Mouse (Mus musculus): ENCODE results near the gene Gpr61. TPM values are rescaled to one million over a fixed set of nuclear protein-coding genes. Genes with fewer than 3 reads are reported as not detected.

Gene Gpr61
- polyA plus RNA-seq, 1 experiment from 2014 or later, result 4.3 TPM

DNA sequence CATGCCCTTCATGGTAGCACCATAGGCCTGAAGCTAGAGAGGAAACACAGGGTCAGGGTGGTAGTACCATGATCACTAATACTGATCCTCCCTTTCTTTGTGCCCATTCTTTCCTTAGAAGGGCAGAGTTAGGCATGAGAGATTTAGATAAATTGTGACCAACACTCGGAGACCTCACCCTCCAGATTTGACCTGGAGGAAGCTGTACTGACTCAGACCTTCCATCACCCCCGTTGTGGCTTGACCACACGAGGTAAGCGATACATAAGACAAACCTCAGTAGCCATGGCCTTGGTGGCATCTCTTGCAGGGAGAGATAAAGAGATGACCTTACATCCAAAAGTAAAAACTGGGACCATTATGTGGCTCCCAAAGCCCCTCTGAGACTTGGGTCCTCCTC lies 40.6 kb upstream of the Gpr61 start:
- H3K36me3 ChIP-seq (ENCODE audit: control insufficient read depth, insufficient read depth), result peaks cover 7% of the 10 kb centered on the region
- H3K9me3 ChIP-seq (ENCODE audit: control insufficient read depth, low read length), result no peaks in the 10 kb centered on the region
- no peak for ATAC-seq
- peaks cover 32% of the 10 kb centered on the region for H3K4me1 ChIP-seq (replicated peaks; ENCODE audit: control insufficient read depth, insufficient read depth, low read length)
- H3K4me2 ChIP-seq (ENCODE audit: low read length), result no peak overlapping the region
- H3K9ac ChIP-seq (replicated peaks; ENCODE audit: low read depth, low read length), result no peak overlapping the region
- H3K4me3 ChIP-seq (replicated peaks; ENCODE audit: low read length), result no peak overlapping the region
- H3K27me3 ChIP-seq (replicated peaks; ENCODE audit: control insufficient read depth, insufficient read depth, low read length), result no peaks in the 10 kb centered on the region
- no peak overlapping the region for H3K27ac ChIP-seq (ENCODE audit: low read length)
- WGBS, result 86% methylated on average over 4 of the region's 4 CpGs

GRCm38 (mm10) chr3:108193686-108194085 lies 39.0 kb upstream of the Gpr61 start:
- Histone ChIP-seq H3K4me1 (replicated peaks; ENCODE audit: control insufficient read depth, insufficient read depth, low read length) (peaks cover 31% of the 10 kb centered on the region), H3K4me2 (ENCODE audit: low read length) (no peak overlapping the region), H3K4me3 (replicated peaks; ENCODE audit: low read length) (no peak overlapping the region), H3K9me3 (ENCODE audit: control insufficient read depth, low read length) (no peaks in the 10 kb centered on the region), H3K27ac (ENCODE audit: low read length) (no peak overlapping the region), H3K9ac (replicated peaks; ENCODE audit: low read depth, low read length) (no peak overlapping the region), H3K36me3 (ENCODE audit: control insufficient read depth, insufficient read depth) (peaks cover 3% of the 10 kb centered on the region; the same call in 1 of the 2 replicates), H3K27me3 (replicated peaks; ENCODE audit: control insufficient read depth, insufficient read depth, low read length) (no peaks in the 10 kb centered on the region)
- ATAC-seq, result no peak
- 79% methylated on average over 4 of the region's 4 CpGs for WGBS

- no peak overlapping the region for H3K9ac ChIP-seq (replicated peaks; ENCODE audit: low read depth, low read length)
- 65% methylated on average over 5 of the region's 5 CpGs for WGBS
- H3K27me3 ChIP-seq (replicated peaks; ENCODE audit: control insufficient read depth, insufficient read depth, low read length), result no peaks in the 10 kb centered on the region
Observed at GRCm38 (mm10) chr3:108189897-108190296, 35.2 kb upstream of the Gpr61 start.

DNA sequence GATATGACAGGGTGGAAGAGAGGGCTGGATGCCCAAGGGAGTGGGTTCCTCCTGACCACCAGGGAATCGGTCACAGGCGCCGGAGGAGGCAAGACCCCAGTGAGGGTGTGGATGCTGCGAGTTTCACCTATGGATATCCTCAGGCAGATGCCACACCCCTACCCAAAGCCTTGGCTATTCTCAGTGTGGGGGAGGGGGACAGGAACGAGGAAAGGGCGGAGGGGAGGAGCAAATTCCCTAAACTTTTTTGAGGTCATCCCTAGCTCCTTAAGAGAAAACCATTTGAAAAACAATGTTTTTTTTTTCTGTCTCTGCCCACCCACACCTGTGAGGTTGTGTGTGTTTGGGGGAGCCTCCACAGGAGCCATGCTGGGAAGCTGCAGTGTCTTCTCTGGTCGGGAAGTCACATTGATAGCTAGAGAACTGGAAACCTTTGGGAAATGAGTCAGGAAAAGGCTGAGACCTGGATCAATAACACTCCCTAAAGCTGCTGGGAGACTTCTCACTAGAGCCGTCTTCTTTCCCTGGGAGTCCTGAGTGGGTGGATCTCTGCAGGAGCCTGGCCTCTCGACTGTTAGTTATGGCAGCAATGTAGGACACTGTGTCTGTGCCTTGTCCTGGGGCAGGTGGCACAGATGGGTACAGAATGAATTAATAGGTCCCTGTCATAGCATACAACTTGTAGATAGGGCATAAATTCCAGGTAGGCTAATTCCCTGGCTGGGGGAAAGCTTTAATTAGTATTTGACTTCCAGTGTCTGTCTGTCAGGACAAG lies 34.2 kb upstream of the Gpr61 start:
- no peak overlapping the region for H3K4me2 ChIP-seq (ENCODE audit: low read length)
- no peaks in the 10 kb centered on the region for H3K27me3 ChIP-seq (replicated peaks; ENCODE audit: control insufficient read depth, insufficient read depth, low read length)
- no peak overlapping the region for H3K9ac ChIP-seq (replicated peaks; ENCODE audit: low read depth, low read length)
- H3K36me3 ChIP-seq (ENCODE audit: control insufficient read depth, insufficient read depth), result no peaks in the 10 kb centered on the region
- peaks cover 28% of the 10 kb centered on the region for H3K4me1 ChIP-seq (replicated peaks; ENCODE audit: control insufficient read depth, insufficient read depth, low read length)
- WGBS, result 76% methylated on average over 9 of the region's 9 CpGs
- H3K4me3 ChIP-seq (replicated peaks; ENCODE audit: low read length), result no peak overlapping the region
- ATAC-seq, result no peak
- H3K9me3 ChIP-seq (ENCODE audit: control insufficient read depth, low read length), result no peaks in the 10 kb centered on the region
- H3K27ac ChIP-seq (ENCODE audit: low read length), result no peak overlapping the region

More at GRCm38 (mm10) chr3:108189897-108190296, 35.2 kb upstream of the Gpr61 start:
- Histone ChIP-seq H3K4me1 (replicated peaks; ENCODE audit: control insufficient read depth, insufficient read depth, low read length) (peaks cover 28% of the 10 kb centered on the region), H3K27ac (ENCODE audit: low read length) (no peak overlapping the region), H3K9me3 (ENCODE audit: control insufficient read depth, low read length) (no peaks in the 10 kb centered on the region), H3K36me3 (ENCODE audit: control insufficient read depth, insufficient read depth) (no peaks in the 10 kb centered on the region), H3K4me2 (ENCODE audit: low read length) (no peak overlapping the region), H3K4me3 (replicated peaks; ENCODE audit: low read length) (no peak overlapping the region)
- no peak for ATAC-seq

- ATAC-seq, result peak; percentile 8; the same call in 1 of the 2 replicates
- H3K36me3 ChIP-seq (ENCODE audit: control insufficient read depth, insufficient read depth), result no peaks in the 10 kb centered on the region
- no peaks in the 10 kb centered on the region for H3K9me3 ChIP-seq (ENCODE audit: control insufficient read depth, low read length)
- no peak overlapping the region for H3K27ac ChIP-seq (ENCODE audit: low read length)
- H3K4me1 ChIP-seq (replicated peaks; ENCODE audit: control insufficient read depth, insufficient read depth, low read length), result peaks cover 28% of the 10 kb centered on the region
- peak overlapping the region; percentile 80 for H3K4me2 ChIP-seq (ENCODE audit: low read length)
- peak overlapping the region; percentile 74 for H3K4me3 ChIP-seq (replicated peaks; ENCODE audit: low read length)
- H3K9ac ChIP-seq (replicated peaks; ENCODE audit: low read depth, low read length), result peak overlapping the region; percentile 81
- no peaks in the 10 kb centered on the region for H3K27me3 ChIP-seq (replicated peaks; ENCODE audit: control insufficient read depth, insufficient read depth, low read length)
- 59% methylated on average over 20 of the region's 20 CpGs for WGBS
Observed at GRCm38 (mm10) chr3:108187111-108187795, 32.6 kb upstream of the Gpr61 start.

- H3K27me3 ChIP-seq (replicated peaks; ENCODE audit: control insufficient read depth, insufficient read depth, low read length), result no peaks in the 10 kb centered on the region
- peak within 1 kb of the TSS; percentile 81 for H3K9ac ChIP-seq (replicated peaks; ENCODE audit: low read depth, low read length)
- WGBS, result 1% methylated on average over 60 of the region's 100 CpGs
- H3K27ac ChIP-seq (ENCODE audit: low read length), result no peak within 1 kb of the TSS
- peak within 1 kb of the TSS; percentile 74 for H3K4me3 ChIP-seq (replicated peaks; ENCODE audit: low read length)
- H3K4me1 ChIP-seq (replicated peaks; ENCODE audit: control insufficient read depth, insufficient read depth, low read length), result peaks cover 28% of the 10 kb centered on the region
- H3K9me3 ChIP-seq (ENCODE audit: control insufficient read depth, low read length), result no peaks in the 10 kb centered on the region
- no peaks in the 10 kb centered on the region for H3K36me3 ChIP-seq (ENCODE audit: control insufficient read depth, insufficient read depth)
- peak within 1 kb of the TSS; percentile 80 for H3K4me2 ChIP-seq (ENCODE audit: low read length)
- peak; percentile 64 for ATAC-seq
Observed at GRCm38 (mm10) chr3:108186098-108187047, 31.7 kb upstream of the Gpr61 start, which contains the start of gene Amigo1. Gene Amigo1, plus strand, starts transcription at chr3:108186335.

GRCm38 (mm10) chr3:108185460-108186097 lies 30.9 kb upstream of the Gpr61 start:
- peak overlapping the region; percentile 80 for H3K4me2 ChIP-seq (ENCODE audit: low read length)
- WGBS, result 3% methylated on average over 16 of the region's 16 CpGs
- peak overlapping the region; percentile 81 for H3K9ac ChIP-seq (replicated peaks; ENCODE audit: low read depth, low read length)
- no peaks in the 10 kb centered on the region for H3K36me3 ChIP-seq (ENCODE audit: control insufficient read depth, insufficient read depth)
- no peak for ATAC-seq
- peaks cover 28% of the 10 kb centered on the region for H3K4me1 ChIP-seq (replicated peaks; ENCODE audit: control insufficient read depth, insufficient read depth, low read length)
- no peaks in the 10 kb centered on the region for H3K9me3 ChIP-seq (ENCODE audit: control insufficient read depth, low read length)
- H3K27me3 ChIP-seq (replicated peaks; ENCODE audit: control insufficient read depth, insufficient read depth, low read length), result no peaks in the 10 kb centered on the region
- H3K4me3 ChIP-seq (replicated peaks; ENCODE audit: low read length), result peak overlapping the region; percentile 74
- no peak overlapping the region for H3K27ac ChIP-seq (ENCODE audit: low read length)

DNA sequence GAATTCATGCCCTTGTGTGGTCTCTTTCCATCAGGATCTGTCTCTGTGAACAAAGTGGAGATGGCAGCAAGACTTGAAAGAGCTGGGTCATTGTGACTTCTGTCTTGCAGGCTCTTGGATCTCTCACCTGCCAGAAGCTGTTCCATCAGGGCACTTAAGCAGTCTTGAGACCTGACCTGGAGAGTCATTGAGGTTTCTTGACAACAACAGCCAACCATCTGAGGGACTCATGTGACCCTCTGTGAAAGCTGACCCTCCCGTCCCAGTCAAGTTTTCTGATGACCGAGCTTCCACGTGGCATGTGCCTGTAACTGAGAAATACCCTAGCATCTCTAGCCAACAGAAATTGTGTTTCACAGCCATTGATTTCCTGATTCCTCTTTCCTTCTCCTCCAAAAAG lies 30.1 kb upstream of the Gpr61 start:
- H3K4me3 ChIP-seq (replicated peaks; ENCODE audit: low read length), result no peak overlapping the region
- no peak overlapping the region for H3K4me2 ChIP-seq (ENCODE audit: low read length)
- 76% methylated on average over 3 of the region's 3 CpGs for WGBS
- peaks cover 27% of the 10 kb centered on the region for H3K4me1 ChIP-seq (replicated peaks; ENCODE audit: control insufficient read depth, insufficient read depth, low read length)
- ATAC-seq, result no peak
- no peaks in the 10 kb centered on the region for H3K9me3 ChIP-seq (ENCODE audit: control insufficient read depth, low read length)
- no peaks in the 10 kb centered on the region for H3K36me3 ChIP-seq (ENCODE audit: control insufficient read depth, insufficient read depth)
- no peaks in the 10 kb centered on the region for H3K27me3 ChIP-seq (replicated peaks; ENCODE audit: control insufficient read depth, insufficient read depth, low read length)
- H3K9ac ChIP-seq (replicated peaks; ENCODE audit: low read depth, low read length), result no peak overlapping the region
- H3K27ac ChIP-seq (ENCODE audit: low read length), result no peak overlapping the region

Data from forebrain, embryonic 16.5 days (tissue).